Mouse (Mus musculus) MEL (cell line): ENCODE results near the gene Gm19345.

Experiments
- CTCF ChIP-seq, 3 experiments: IDR thresholded peaks in 2 of 3; conservative IDR thresholded peaks in 1 of 3; 2 replicates each; pipeline ENCODE4 v1.5.1; 2011 to 2012; ENCODE audit warnings: low read length in 3 of 3, low read depth in 2 of 3, mild to moderate bottlenecking in 2 of 3, improper control_type of control experiment in 1 of 3, inconsistent platforms in 1 of 3, mixed read lengths in 1 of 3, moderate library complexity in 1 of 3; ENCODE audit not compliant: control insufficient read depth in 1 of 3, insufficient read depth in 1 of 3, poor library complexity in 1 of 3, severe bottlenecking in 1 of 3
- ELF1 ChIP-seq: IDR thresholded peaks from 2 replicates; pipeline ENCODE4 v1.6.1; 2014; ENCODE audit warnings: low read depth, mild to moderate bottlenecking, inconsistent platforms, low read length, improper control_type of control experiment, moderate library complexity
- POLR2A ChIP-seq, 2 experiments: IDR thresholded peaks; 2 replicates each; pipeline ENCODE4 v1.6.1; 2011 to 2012; ENCODE audit warnings: low read length in 2 of 2, mild to moderate bottlenecking in 2 of 2, control low read depth in 1 of 2, improper control_type of control experiment in 1 of 2, low read depth in 1 of 2, moderate library complexity in 1 of 2; ENCODE audit not compliant: control insufficient read depth in 1 of 2, insufficient read depth in 1 of 2, poor library complexity in 1 of 2
- RCOR1 ChIP-seq: IDR thresholded peaks from 2 replicates; pipeline ENCODE4 v1.6.1; 2012; ENCODE audit warnings: low read depth, mild to moderate bottlenecking, inconsistent platforms, low read length, improper control_type of control experiment
- SMC3 ChIP-seq: IDR thresholded peaks from 2 replicates; pipeline ENCODE4 v1.6.1; 2011; ENCODE audit warnings: low read depth, low read length, improper control_type of control experiment
- TAL1 ChIP-seq: IDR thresholded peaks from 2 replicates; pipeline ENCODE4 v1.6.1; 2012; ENCODE audit warnings: mild to moderate bottlenecking, inconsistent platforms, low read length, moderate library complexity, mixed read lengths
- TBP ChIP-seq: IDR thresholded peaks from 2 replicates; pipeline ENCODE4 v1.8.0; 2011; ENCODE audit warnings: low read depth, low read length, improper control_type of control experiment

- no peak for TF ChIP-seq TBP
- TF ChIP-seq ELF1, result no peak
- TF ChIP-seq TAL1, result no peak
- TF ChIP-seq RCOR1, result no peak
- no peak for TF ChIP-seq CTCF (IDR thresholded peaks at IDR 0.05 in 2 of 3, conservative IDR thresholded peaks at IDR 0.05 in 1 of 3; ENCODE audit: control insufficient read depth in 1 of 3, insufficient read depth in 1 of 3, low read depth in 2 of 3, low read length in 3 of 3, poor library complexity in 1 of 3, severe bottlenecking in 1 of 3)
- TF ChIP-seq POLR2A (IDR thresholded peaks at IDR 0.05; ENCODE audit: control insufficient read depth in 1 of 2, insufficient read depth in 1 of 2, low read depth in 1 of 2, low read length in 2 of 2, poor library complexity in 1 of 2), result no peak
- TF ChIP-seq SMC3, result no peak
Observed at GRCm38 (mm10) chr7:19844521-19845171, 7.2 kb upstream of the Gm19345 start.
